Mouse (Mus musculus) heart, postnatal 0 days (tissue): ENCODE results near the gene Tsacc.

ENCODE experiments used
- CTCF ChIP-seq: IDR thresholded peaks from 2 replicates; pipeline ENCODE4 v1.5.1; 2016; ENCODE audit warnings: antibody characterized with exemption, control low read depth, low read depth
- EP300 ChIP-seq: IDR thresholded peaks from 2 replicates; pipeline ENCODE4 v1.6.1; 2016; ENCODE audit warnings: antibody characterized with exemption, low read depth

- TF ChIP-seq CTCF (no peak), EP300 (no peak)
Observed at GRCm38 (mm10) chr3:88255950-88256349, 40.8 kb downstream of the Tsacc start.
